Mouse (Mus musculus) embryonic fibroblast, embryonic 13.5 days (primary cell): ENCODE data around the gene Bsn.

Experiments used
- CTCF ChIP-seq: IDR thresholded peaks from 2 replicates; pipeline ENCODE4 v1.5.1; 2011; ENCODE audit warnings: mild to moderate bottlenecking, control low read depth, low read length, moderate library complexity, borderline replicate concordance; ENCODE audit not compliant: insufficient read depth
- POLR2A ChIP-seq: IDR thresholded peaks from 2 replicates; pipeline ENCODE4 v1.6.1; 2011; ENCODE audit warnings: low read depth, mild to moderate bottlenecking, control low read depth, low read length, moderate library complexity

DNA sequence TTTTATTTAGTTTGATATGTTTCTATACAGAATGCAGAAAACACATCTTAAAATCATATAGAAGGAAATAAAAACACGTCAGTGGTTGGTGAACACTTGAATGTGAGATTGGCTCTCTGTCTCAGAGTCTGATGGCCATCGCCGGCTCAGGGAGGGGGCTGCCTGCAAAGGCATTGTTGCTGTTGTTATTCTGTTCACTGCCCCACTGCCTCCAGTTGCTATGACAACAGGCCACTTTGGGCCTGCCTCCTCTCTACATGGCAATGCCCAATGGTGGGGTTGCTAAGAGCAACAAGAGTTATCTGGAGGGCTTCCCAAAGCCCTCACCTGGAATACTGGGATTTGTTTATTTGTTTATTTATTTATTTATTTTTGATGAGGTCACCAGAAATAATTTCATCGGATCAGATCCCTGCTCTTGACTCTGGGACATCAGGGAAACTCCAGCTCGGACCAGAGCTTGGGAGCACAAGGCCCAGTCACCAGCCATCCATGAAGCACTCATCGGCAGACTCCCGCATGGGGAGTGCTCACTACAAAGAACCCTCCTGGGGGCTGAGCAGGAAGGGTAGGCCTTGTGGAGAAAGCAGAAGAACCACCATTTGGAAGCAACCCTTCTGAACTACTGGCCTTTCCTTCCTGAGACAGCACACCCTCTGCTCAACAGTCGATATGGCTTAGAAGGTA, 14.8 kb upstream of the Bsn start:
- no peak for TF ChIP-seq POLR2A
- no peak for TF ChIP-seq CTCF
